Mouse (Mus musculus) adrenal gland, adult 10 weeks (tissue): ENCODE data around the gene Btbd35f28. TPM values are rescaled to one million over a fixed set of nuclear protein-coding genes. Genes with fewer than 3 reads are reported as not detected.

Experiments
- polyA plus RNA-seq: library from polyadenylated mRNA; stranded (reverse); fragments of 350-450 nt; fragmentation: Illumina TruSeq; extraction: RNeasy Lipid Tissue Mini Kit (QIAGEN cat#74804); gene quantifications from one replicate; pipeline ENCODE4 v1.2.3, GENCODE M21; 2014; ENCODE audit warnings: low read depth, low replicate concordance

The Btbd35f28 gene
- not detected for polyA plus RNA-seq

DNA sequence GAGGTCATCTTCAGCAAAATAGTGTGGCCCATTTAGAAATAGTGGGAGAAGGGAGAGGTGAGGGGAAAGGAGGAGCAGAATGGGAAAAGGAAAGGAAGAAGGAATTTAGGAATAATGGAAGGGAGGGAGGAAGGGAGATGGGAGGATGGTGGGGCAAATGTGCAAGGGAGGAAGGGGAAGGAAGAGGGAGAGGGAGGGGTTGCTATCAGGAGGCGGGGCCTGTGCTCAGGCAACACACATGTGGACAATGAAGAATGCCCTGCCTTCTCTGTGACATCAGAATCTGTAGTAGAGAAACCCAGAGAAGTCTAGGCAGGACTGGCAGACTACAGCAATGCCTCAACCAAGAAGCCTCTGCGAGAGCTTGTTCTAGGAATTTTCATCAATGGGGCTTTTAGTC, at the start of gene Btbd35f28:
Gene Btbd35f28 (plus strand): TSS at position 301 of the 400 bp plus-strand sequence.

Other genes with a start within 250 kb of the Btbd35f28 start
- not detected for gene Btbd35f16, start 239.6 kb upstream of the Btbd35f28 start, polyA plus RNA-seq
- gene Btbd35f3, start 158.9 kb upstream of the Btbd35f28 start, polyA plus RNA-seq, result not detected
- gene Btbd35f20, start 94.7 kb downstream of the Btbd35f28 start, polyA plus RNA-seq, result not detected
- gene Btbd35f17, start 174.1 kb downstream of the Btbd35f28 start, polyA plus RNA-seq, result not detected